Mouse (Mus musculus): ENCODE measurements around the gene Ccl2. TPM values are rescaled to one million over a fixed set of nuclear protein-coding genes. Genes with fewer than 3 reads are reported as not detected.

Ccl2 gene
- polyA plus RNA-seq, 1 experiment: 14.5 TPM

DNA sequence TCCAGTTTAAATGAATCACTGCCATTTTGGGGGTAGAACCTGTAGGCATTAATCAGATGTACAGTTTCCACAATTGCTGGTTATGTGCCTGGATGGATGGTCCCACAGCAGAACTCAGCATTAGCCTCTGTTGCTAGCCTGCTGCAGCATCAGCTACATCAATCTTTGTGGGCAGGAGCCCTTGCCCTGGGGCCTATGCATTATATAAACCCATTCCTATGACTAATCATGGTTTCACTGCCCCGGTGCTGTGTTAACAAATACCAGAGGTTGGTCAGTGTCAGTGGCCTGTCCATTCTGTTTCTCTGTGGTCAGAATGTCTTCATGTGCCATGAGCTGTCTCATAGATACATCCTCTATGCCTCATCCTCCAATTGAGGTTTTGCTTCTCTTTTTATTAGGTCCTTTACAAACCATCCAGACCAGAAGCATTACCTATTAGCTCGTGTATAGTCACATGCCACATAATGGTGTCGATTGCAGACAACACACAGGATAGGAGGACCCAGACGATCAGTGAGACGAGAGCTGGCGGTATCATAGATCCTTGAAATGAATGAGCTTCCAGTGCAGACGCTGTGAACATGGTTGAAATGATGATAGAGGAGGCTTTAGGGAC, 31.7 kb downstream of the Ccl2 start:
- Histone ChIP-seq H3K4me1 (ENCODE audit: control insufficient read depth, insufficient read depth, low read length) (no peaks in the 10 kb centered on the region), H3K27ac (ENCODE audit: control insufficient read depth, insufficient read depth, low read depth, low read length, poor library complexity) (no peak overlapping the region), H3K4me3 (replicated peaks; ENCODE audit: control insufficient read depth, low read depth, low read length) (no peak overlapping the region)
- TF ChIP-seq POLR2A (IDR thresholded peaks at IDR 0.05; ENCODE audit: borderline replicate concordance, control insufficient read depth, low read depth, low read length) (no peak), CTCF (IDR thresholded peaks at IDR 0.05; ENCODE audit: control insufficient read depth, insufficient read depth, low read length) (no peak)
- 80% methylated on average over 7 of the region's 7 CpGs for WGBS

GRCm38 (mm10) chr11:82071076-82071475, 35.7 kb downstream of the Ccl2 start:
- TF ChIP-seq CTCF (IDR thresholded peaks at IDR 0.05; ENCODE audit: control insufficient read depth, insufficient read depth, low read length) (no peak), POLR2A (IDR thresholded peaks at IDR 0.05; ENCODE audit: borderline replicate concordance, control insufficient read depth, low read depth, low read length) (no peak)
- Histone ChIP-seq H3K4me3 (replicated peaks; ENCODE audit: control insufficient read depth, low read depth, low read length) (no peak overlapping the region), H3K27ac (ENCODE audit: control insufficient read depth, insufficient read depth, low read depth, low read length, poor library complexity) (no peak overlapping the region), H3K4me1 (ENCODE audit: control insufficient read depth, insufficient read depth, low read length) (no peaks in the 10 kb centered on the region)
- WGBS: 76% methylated on average over 3 of the region's 3 CpGs

DNA sequence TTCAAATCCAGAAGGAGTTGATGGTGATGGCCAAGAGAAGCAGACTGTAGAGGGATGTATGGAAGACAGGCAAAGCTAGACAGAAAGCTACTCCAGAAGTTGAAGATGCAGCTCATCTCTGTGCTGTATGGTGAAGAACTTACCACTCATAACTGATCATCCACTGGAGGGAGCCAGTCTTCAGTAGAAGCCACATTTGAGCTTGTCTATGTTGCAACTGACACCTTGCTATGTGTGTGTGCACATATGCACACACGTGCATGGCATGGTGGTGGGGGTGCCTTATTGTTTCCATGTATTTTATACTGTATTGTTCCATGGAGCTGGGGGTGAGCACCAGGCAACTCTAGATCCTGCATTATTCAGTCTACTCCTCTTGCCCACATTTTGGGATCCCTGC, 37.0 kb downstream of the Ccl2 start:
- H3K27ac ChIP-seq (ENCODE audit: control insufficient read depth, insufficient read depth, low read depth, low read length, poor library complexity): no peak overlapping the region
- WGBS: 49% methylated on average over 1 of the region's 1 CpGs

GRCm38 (mm10) chr11:82072984-82073383, 37.6 kb downstream of the Ccl2 start:
- no peak for TF ChIP-seq CTCF (IDR thresholded peaks at IDR 0.05; ENCODE audit: control insufficient read depth, insufficient read depth, low read length)
- no peak for TF ChIP-seq POLR2A (IDR thresholded peaks at IDR 0.05; ENCODE audit: borderline replicate concordance, control insufficient read depth, low read depth, low read length)
- no peak overlapping the region for H3K4me3 ChIP-seq (replicated peaks; ENCODE audit: control insufficient read depth, low read depth, low read length)
- H3K4me1 ChIP-seq (ENCODE audit: control insufficient read depth, insufficient read depth, low read length): no peaks in the 10 kb centered on the region
- H3K27ac ChIP-seq (ENCODE audit: control insufficient read depth, insufficient read depth, low read depth, low read length, poor library complexity): no peak overlapping the region
- WGBS: 53% methylated on average over 3 of the region's 3 CpGs

More for the DNA sequence above, 37.0 kb downstream of the Ccl2 start:
- Histone ChIP-seq H3K4me3 (replicated peaks; ENCODE audit: control insufficient read depth, low read depth, low read length) (no peak overlapping the region), H3K4me1 (ENCODE audit: control insufficient read depth, insufficient read depth, low read length) (no peaks in the 10 kb centered on the region)
- TF ChIP-seq POLR2A (IDR thresholded peaks at IDR 0.05; ENCODE audit: borderline replicate concordance, control insufficient read depth, low read depth, low read length) (no peak), CTCF (IDR thresholded peaks at IDR 0.05; ENCODE audit: control insufficient read depth, insufficient read depth, low read length) (no peak)

DNA sequence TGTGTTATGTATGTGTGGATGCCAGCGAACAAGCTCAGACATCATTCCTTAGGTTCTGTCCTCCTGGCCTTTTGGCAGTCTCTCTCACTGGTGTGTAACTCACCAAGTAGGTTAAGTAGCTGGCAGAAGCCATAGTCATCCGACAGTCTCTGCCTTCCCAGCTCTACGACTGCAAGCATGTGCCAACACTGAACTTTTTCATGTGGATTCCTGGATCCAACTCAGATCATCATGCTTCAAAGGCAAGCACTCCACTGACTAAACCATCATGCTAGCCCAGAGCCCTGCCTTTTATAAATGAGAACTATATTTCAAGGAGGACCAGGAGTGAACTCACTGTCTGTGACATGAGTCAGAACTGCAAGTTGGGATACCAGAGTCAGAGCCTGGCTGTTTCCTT, 38.3 kb downstream of the Ccl2 start:
- TF ChIP-seq POLR2A (IDR thresholded peaks at IDR 0.05; ENCODE audit: borderline replicate concordance, control insufficient read depth, low read depth, low read length): no peak
- TF ChIP-seq CTCF (IDR thresholded peaks at IDR 0.05; ENCODE audit: control insufficient read depth, insufficient read depth, low read length): no peak
- no peak overlapping the region for H3K27ac ChIP-seq (ENCODE audit: control insufficient read depth, insufficient read depth, low read depth, low read length, poor library complexity)
- WGBS: 72% methylated on average over 3 of the region's 3 CpGs
- H3K4me1 ChIP-seq (ENCODE audit: control insufficient read depth, insufficient read depth, low read length): no peaks in the 10 kb centered on the region
- H3K4me3 ChIP-seq (replicated peaks; ENCODE audit: control insufficient read depth, low read depth, low read length): no peak overlapping the region

DNA sequence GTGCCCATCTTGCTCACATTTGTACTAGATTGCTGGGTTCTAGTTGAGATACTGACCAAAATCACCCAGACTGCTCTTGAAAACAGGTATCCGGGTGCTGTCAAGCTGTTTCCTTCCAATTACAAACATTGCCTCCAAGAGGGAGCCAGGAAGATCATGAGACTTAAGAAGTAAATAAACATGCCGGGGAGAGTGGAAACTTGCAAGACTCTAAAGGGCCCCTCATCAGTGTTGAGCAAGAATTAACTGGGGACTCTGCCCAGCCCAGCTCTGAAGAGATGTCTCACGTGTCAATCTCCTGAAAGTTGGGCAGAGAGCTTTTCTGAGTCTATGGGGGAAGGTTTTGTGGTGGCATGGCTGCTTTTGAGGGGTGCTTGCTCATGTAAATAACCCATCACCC, 41.7 kb downstream of the Ccl2 start:
- no peak for TF ChIP-seq CTCF (IDR thresholded peaks at IDR 0.05; ENCODE audit: control insufficient read depth, insufficient read depth, low read length)
- TF ChIP-seq POLR2A (IDR thresholded peaks at IDR 0.05; ENCODE audit: borderline replicate concordance, control insufficient read depth, low read depth, low read length): no peak
- WGBS: 32% methylated on average over 3 of the region's 3 CpGs
- Histone ChIP-seq H3K27ac (ENCODE audit: control insufficient read depth, insufficient read depth, low read depth, low read length, poor library complexity) (no peak overlapping the region), H3K4me3 (replicated peaks; ENCODE audit: control insufficient read depth, low read depth, low read length) (no peak overlapping the region), H3K4me1 (ENCODE audit: control insufficient read depth, insufficient read depth, low read length) (no peaks in the 10 kb centered on the region)

- TF ChIP-seq CTCF (IDR thresholded peaks at IDR 0.05; ENCODE audit: control insufficient read depth, insufficient read depth, low read length) (no peak), POLR2A (IDR thresholded peaks at IDR 0.05; ENCODE audit: borderline replicate concordance, control insufficient read depth, low read depth, low read length) (no peak)
Measured at GRCm38 (mm10) chr11:82078136-82078730, 42.9 kb downstream of the Ccl2 start.

DNA sequence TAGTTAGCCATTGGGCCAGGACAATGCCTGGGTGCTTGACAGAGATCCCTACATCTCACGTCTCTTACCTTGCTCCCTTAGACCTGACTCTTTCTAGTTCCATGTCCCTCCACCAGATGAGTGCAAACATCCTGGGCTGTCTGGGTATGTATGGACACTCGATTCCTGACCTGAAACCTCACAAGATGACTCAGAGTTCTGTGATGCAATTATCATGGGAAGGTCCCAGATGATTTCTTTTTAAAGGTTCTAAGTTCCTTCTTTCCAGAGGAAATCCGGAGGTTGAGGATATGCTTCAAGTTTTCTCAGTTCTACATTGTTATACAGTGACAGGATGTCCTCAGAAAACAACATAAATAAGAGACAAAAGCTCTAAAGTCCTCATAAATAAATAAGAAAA, 45.5 kb downstream of the Ccl2 start:
- Histone ChIP-seq H3K4me3 (replicated peaks; ENCODE audit: control insufficient read depth, low read depth, low read length) (no peak overlapping the region), H3K27ac (ENCODE audit: control insufficient read depth, insufficient read depth, low read depth, low read length, poor library complexity) (no peak overlapping the region), H3K4me1 (ENCODE audit: control insufficient read depth, insufficient read depth, low read length) (no peaks in the 10 kb centered on the region)
- 56% methylated on average over 3 of the region's 3 CpGs for WGBS
- TF ChIP-seq POLR2A (IDR thresholded peaks at IDR 0.05; ENCODE audit: borderline replicate concordance, control insufficient read depth, low read depth, low read length) (no peak), CTCF (IDR thresholded peaks at IDR 0.05; ENCODE audit: control insufficient read depth, insufficient read depth, low read length) (no peak)

More at GRCm38 (mm10) chr11:82078136-82078730, 42.9 kb downstream of the Ccl2 start:
- Histone ChIP-seq H3K4me1 (ENCODE audit: control insufficient read depth, insufficient read depth, low read length) (no peaks in the 10 kb centered on the region), H3K4me3 (replicated peaks; ENCODE audit: control insufficient read depth, low read depth, low read length) (no peak overlapping the region), H3K27ac (ENCODE audit: control insufficient read depth, insufficient read depth, low read depth, low read length, poor library complexity) (no peak overlapping the region)

Data from bone marrow, adult 2 months (tissue).